Mouse (Mus musculus) adrenal gland, adult 2 months (tissue): ENCODE data around the gene Trip4. TPM values are rescaled to one million over a fixed set of nuclear protein-coding genes. Genes with fewer than 3 reads are reported as not detected.
"Not testable (repeated sequence)": the region's sequence is repeated elsewhere in the genome, so short reads cannot be mapped to it uniquely, and the experiment has no call there.

Source experiments
- DNase-seq: peaks from one replicate; pipeline ENCODE4 v3.0.0; 2021
- polyA plus RNA-seq: library from polyadenylated mRNA; depleted of rRNA; stranded (reverse); fragments of >200 nt; gene quantifications from 2 replicates; pipeline ENCODE4 v1.2.3, GENCODE M21; 2012; rRNA removed
- total RNA-seq, 2 experiments: library from RNA; stranded (reverse); gene quantifications; 2 replicates each; pipeline ENCODE4 v1.2.3; 2021

The Trip4 gene
- total and polyA plus RNA-seq, 3 experiments = 8.9 to 40.0 (median 29.8) TPM

DNA sequence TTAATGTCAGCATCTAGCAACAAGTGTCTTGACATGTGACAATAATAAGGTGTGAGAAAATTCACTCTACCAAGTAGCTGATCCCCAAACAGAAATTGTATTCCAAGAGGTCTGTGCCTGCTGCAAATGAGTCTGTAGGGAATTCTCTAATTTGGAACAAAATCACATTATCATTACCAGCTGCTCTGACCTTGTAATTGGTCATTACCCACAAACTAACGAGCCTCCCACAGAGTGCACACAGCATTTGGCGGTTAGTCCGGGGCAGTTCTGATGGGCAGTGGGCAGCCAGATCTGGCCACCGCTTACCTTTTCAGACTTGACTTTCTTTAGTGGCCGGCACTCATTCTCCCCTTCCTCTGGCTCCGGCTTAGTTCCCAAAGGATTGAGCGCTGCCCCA lies 114.3 kb downstream of the Trip4 start:
- DNase-seq = no peak

DNA sequence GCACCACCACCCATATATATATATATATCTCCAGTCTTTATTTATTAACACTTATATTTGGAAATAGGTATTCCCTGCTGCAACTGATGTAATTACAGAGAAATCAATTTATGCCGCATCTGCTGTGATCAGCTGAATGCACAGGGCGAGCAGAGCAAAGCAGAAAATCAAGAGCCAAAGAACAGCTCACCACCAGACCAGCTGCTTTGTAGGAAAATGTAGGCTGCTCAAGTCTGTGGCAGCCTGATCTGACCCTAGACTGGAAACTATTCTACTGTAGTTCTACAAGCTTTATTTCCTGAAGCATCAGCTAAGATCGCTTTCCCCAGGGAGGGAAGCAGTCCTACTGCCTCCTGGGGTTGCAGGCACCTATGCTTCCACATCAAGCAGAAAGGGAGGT lies 115.1 kb downstream of the Trip4 start:
- no peak for DNase-seq

- no peak for DNase-seq
Observed at GRCm38 (mm10) chr9:65793086-65793485, 115.5 kb downstream of the Trip4 start.

DNA sequence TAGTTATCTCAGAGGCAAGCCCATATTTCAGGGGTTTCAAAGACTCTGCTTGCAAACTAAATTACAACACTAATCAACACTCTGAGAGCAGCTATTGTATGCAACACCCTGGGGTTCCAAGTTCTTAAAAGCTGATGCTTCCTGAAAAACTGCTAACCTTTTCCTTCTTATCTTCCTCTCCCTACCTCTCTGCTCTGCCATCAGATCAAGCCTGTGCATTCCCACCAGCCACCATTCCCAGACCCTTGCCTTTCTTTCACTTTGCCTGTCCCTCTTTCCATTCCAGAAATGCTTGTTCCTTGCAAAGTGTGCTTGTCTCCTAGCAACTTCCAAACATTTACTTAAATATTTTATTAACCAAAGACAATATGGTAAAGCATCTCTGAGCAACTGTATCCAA lies 116.7 kb downstream of the Trip4 start:
- DNase-seq = no peak

DNA sequence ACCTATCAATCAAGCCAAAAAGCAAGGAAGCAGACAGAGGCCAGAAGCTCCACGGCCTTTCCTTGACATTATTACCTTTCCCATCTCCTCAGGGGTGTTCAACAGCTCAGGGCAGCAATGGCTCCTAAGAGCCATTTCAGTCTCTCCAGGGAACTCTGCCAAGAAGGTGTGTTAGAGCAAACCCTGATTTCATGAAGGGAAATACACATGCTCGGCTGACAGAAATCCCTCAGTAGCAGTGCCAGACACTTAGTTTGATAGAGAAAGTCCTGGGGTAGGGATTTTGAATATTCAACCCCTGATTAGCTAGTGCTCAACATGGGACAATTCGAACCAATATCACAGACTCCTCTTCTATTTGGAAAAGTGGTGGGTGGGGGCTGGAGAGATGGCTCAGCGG lies 117.5 kb downstream of the Trip4 start:
- DNase-seq = no peak

- no peak for DNase-seq
Observed at GRCm38 (mm10) chr9:65789788-65790187, 118.8 kb downstream of the Trip4 start.

GRCm38 (mm10) chr9:65788556-65788955 lies 120.0 kb downstream of the Trip4 start:
- DNase-seq = no peak

GRCm38 (mm10) chr9:65787829-65788344 lies 120.7 kb downstream of the Trip4 start:
- DNase-seq = no peak

DNA sequence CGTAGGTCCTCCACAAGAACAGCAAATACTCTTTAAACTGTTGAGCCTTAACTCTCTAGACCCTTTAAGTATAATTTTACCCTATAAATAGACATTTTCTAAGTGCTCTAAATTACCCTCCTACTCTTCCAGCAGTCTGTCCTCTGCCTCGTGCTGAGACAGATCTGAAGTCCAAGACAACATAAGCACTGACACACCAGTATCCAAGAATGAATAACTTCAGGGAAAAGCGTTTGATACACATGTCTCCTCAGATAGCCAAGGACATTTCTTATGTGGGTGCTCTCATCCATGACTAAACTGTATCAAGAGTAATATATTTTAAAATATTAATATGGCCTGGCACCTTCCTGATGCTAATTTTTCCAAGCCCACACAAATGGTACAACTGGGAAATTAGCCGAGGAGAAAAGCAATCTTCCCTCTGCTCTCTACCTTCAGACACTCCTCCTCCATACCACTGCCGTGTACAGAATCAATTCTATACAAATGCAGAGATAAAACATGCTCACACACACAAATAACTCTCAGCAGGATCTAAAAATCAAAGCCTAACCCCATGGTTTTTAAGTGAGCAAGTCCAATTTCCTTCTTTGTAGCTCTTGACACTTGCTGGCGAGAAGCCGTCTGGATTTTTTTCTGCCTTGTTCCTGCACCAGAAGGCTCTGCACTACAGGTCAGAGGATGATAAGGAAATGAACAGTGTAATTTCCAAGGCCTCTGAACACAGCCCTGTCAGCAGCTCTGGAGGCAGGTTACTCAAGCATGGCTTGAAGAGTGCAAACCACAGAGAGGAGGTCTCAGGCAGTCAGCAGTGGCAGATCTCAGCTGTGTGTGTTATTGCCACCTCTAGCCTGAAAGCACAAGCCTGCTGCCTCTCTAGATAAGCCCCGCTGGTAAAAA lies 121.5 kb downstream of the Trip4 start:
- peak; percentile 61 for DNase-seq

GRCm38 (mm10) chr9:65785772-65786368 lies 122.7 kb downstream of the Trip4 start:
- no peak for DNase-seq

- not testable (repeated sequence) for DNase-seq
Observed at GRCm38 (mm10) chr9:65779619-65780018, 129.0 kb downstream of the Trip4 start.

Other genes with a start within 250 kb of the Trip4 start
- gene Oaz2, start 240.8 kb downstream of the Trip4 start, total RNA-seq = 100 to 1,000 TPM; 101 to 156 TPM
- gene Oaz2, start 240.8 kb downstream of the Trip4 start, polyA plus RNA-seq = 172 and 201 TPM in 2 replicates
- 10 to 100 TPM; 23.9 to 33.2 TPM for gene Zfp609, start 81.2 kb downstream of the Trip4 start, total RNA-seq
- 6.2 and 9.3 TPM in 2 replicates for gene Zfp609, start 81.2 kb downstream of the Trip4 start, polyA plus RNA-seq
- 1 to 10 TPM in 1 of 2 experiments, under 1 TPM in 1; 0.97 to 1.8 TPM for gene Pclaf, start 18.6 kb downstream of the Trip4 start, total RNA-seq
- gene Pclaf, start 18.6 kb downstream of the Trip4 start, polyA plus RNA-seq = 0.12 TPM in 1 of 2 replicates, not detected in the other
- gene Csnk1g1, start 130 bp upstream of the Trip4 start, total RNA-seq = 10 to 100 TPM; 16.3 to 19.4 TPM
- gene Csnk1g1, start 130 bp upstream of the Trip4 start, polyA plus RNA-seq = 2.2 and 2.8 TPM in 2 replicates
- gene Ppib, start 151.4 kb upstream of the Trip4 start, total RNA-seq = 100 to 1,000 TPM; 245 to 310 TPM
- gene Ppib, start 151.4 kb upstream of the Trip4 start, polyA plus RNA-seq = 68.3 and 78.6 TPM in 2 replicates
- under 1 TPM; 0.29 to 0.48 TPM for gene Snx22, start 160.9 kb upstream of the Trip4 start, total RNA-seq
- gene Snx22, start 160.9 kb upstream of the Trip4 start, polyA plus RNA-seq = 0.79 and 0.84 TPM in 2 replicates
- gene Snx1, start 217.8 kb upstream of the Trip4 start, total RNA-seq = 100 to 1,000 TPM; 112 to 118 TPM
- 58.9 and 59.7 TPM in 2 replicates for gene Snx1, start 217.8 kb upstream of the Trip4 start, polyA plus RNA-seq
- gene Ciao2a, start 217.8 kb upstream of the Trip4 start, total RNA-seq = 10 to 100 TPM; 74.9 to 80.0 TPM
- 4.9 and 5.2 TPM in 2 replicates for gene Ciao2a, start 217.8 kb upstream of the Trip4 start, polyA plus RNA-seq
- gene Dapk2, start 249.4 kb upstream of the Trip4 start, total RNA-seq = 1 to 10 TPM; 4.5 to 9.7 TPM
- 1.4 and 3.0 TPM in 2 replicates for gene Dapk2, start 249.4 kb upstream of the Trip4 start, polyA plus RNA-seq